Mouse (Mus musculus) hindbrain, embryonic 14.5 days (tissue): Measurements from ENCODE around the gene B4galnt3. TPM values are rescaled to one million over a fixed set of nuclear protein-coding genes. Genes with fewer than 3 reads are reported as not detected.

Experiments used
- ATAC-seq: fragments of 200-750 bp; cut with Nextera tagmentation; 2 replicates; pipeline ENCODE4 v1.8.0; 2017; ENCODE audit warnings: moderate number of reproducible peaks, mild to moderate bottlenecking, moderate TSS enrichment, moderate library complexity; ENCODE audit not compliant: low FRiP score
- DNase-seq: peaks from one replicate; pipeline ENCODE4 v3.0.0-alpha.2; 2015; ENCODE audit warnings: low spot score
- H3K27ac ChIP-seq: fragments of 300-500 bp; sonication (generic); 2 replicates; pipeline ENCODE4 v1.5.1; 2014; ENCODE audit warnings: mild to moderate bottlenecking, moderate library complexity
- H3K27me3 ChIP-seq: fragments of 300-500 bp; sonication (generic); 2 replicates; pipeline ENCODE4 v1.6.1; 2014; ENCODE audit warnings: mild to moderate bottlenecking, low read length, mixed read lengths; ENCODE audit not compliant: control insufficient read depth, insufficient read depth
- H3K36me3 ChIP-seq: fragments of 300-500 bp; sonication (generic); replicated peaks from 2 replicates; pipeline ENCODE4 v1.6.1; 2014; ENCODE audit not compliant: control insufficient read depth, insufficient read depth
- H3K4me1 ChIP-seq: fragments of 300-500 bp; sonication (generic); replicated peaks from 2 replicates; pipeline ENCODE4 v1.6.1; 2014; ENCODE audit warnings: antibody characterized with exemption, low read length, mixed read lengths; ENCODE audit not compliant: control insufficient read depth, insufficient read depth
- H3K4me2 ChIP-seq: fragments of 300-500 bp; sonication (generic); replicated peaks from 2 replicates; pipeline ENCODE4 v1.6.1; 2014; ENCODE audit warnings: mild to moderate bottlenecking, moderate library complexity
- H3K4me3 ChIP-seq: fragments of 300-500 bp; sonication (generic); replicated peaks from 2 replicates; pipeline ENCODE4 v1.5.1; 2014; ENCODE audit warnings: mild to moderate bottlenecking, low read length
- H3K9ac ChIP-seq: fragments of 300-500 bp; sonication (generic); 2 replicates; pipeline ENCODE4 v1.6.1; 2014
- H3K9me3 ChIP-seq: fragments of 300-500 bp; sonication (generic); 2 replicates; pipeline ENCODE4 v1.6.1; 2016; ENCODE audit warnings: low read length; ENCODE audit not compliant: control insufficient read depth
- WGBS: fragments of 180-500 bp; shearing (Covaris S2); extraction: QIAGEN DNeasy Blood & Tissue Kit; methylation state at CpG from one replicate; pipeline ENCODE4 v1.1.7; 2014; 5-methylcytosine and 5-hydroxymethylcytosine counted together
- polyA plus RNA-seq: library from polyadenylated mRNA; unstranded; fragments of >200 nt; fragmentation: Nextera tagmentation; extraction: Ambion mirVana; gene quantifications from 2 replicates; pipeline ENCODE4 v1.2.1, GENCODE M21; 2014

Gene B4galnt3
- polyA plus RNA-seq, 1 experiment from 2014 or later, result 0.09 TPM

GRCm38 (mm10) chr6:120194305-120194704, 100.1 kb downstream of the B4galnt3 start:
- Histone ChIP-seq H3K4me3 (no peak overlapping the region), H3K36me3 (no peaks in the 10 kb centered on the region), H3K9ac (no peak overlapping the region), H3K4me2 (no peak overlapping the region), H3K4me1 (no peaks in the 10 kb centered on the region), H3K27ac (no peak overlapping the region), H3K9me3 (no peaks in the 10 kb centered on the region), H3K27me3 (no peaks in the 10 kb centered on the region)
- WGBS, result 40% methylated on average over 10 of the region's 10 CpGs
- DNase-seq, result no peak
- no peak for ATAC-seq

DNA sequence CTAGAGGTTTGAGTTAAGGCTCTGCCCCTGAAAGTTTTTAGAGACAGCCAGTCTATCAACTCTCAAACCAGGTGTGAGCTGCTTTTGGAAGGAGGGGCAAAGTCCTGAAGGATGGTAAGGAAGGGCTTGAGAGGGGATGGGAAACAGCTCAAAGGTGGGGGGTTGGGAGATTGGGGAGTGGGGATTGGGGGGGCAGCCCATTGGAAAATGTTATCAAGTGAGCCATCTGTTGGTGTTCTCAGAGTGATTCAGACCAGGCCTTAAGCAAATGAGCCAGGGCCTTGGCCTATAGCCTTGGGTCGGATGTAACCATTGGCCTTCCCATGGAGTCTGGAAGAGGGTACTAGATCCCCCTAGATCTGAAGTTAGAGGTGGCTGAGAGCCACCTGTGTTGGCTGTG, 100.6 kb downstream of the B4galnt3 start:
- H3K4me3 ChIP-seq, result no peak overlapping the region
- no peak overlapping the region for H3K27ac ChIP-seq
- no peak for DNase-seq
- H3K9ac ChIP-seq, result no peak overlapping the region
- H3K36me3 ChIP-seq, result no peaks in the 10 kb centered on the region
- H3K9me3 ChIP-seq, result no peaks in the 10 kb centered on the region
- no peak overlapping the region for H3K4me2 ChIP-seq
- WGBS, result 66% methylated on average over 1 of the region's 1 CpGs
- no peaks in the 10 kb centered on the region for H3K4me1 ChIP-seq
- no peaks in the 10 kb centered on the region; the same call in 1 of the 2 replicates for H3K27me3 ChIP-seq
- ATAC-seq, result no peak

DNA sequence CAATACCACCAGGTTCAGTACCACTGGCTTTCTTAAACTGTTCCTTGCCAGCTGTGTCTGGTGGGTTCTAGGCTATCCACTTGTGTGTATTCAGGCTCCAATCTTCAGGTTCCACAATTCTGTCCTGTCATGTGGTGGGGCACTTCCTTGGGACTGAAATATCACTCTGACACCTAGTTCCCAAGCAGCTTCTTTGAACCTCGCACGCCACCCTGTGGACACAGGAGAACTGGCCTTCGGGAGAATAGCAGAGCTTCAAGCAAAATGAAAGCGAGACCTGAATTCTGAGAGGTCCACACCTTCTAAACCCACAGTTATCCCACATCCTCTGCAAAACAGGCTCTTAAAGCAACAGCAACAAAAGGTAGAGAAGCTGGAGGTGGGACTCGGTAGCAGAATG, 101.2 kb downstream of the B4galnt3 start:
- H3K27me3 ChIP-seq, result no peaks in the 10 kb centered on the region; the same call in 1 of the 2 replicates
- H3K27ac ChIP-seq, result no peak overlapping the region
- no peaks in the 10 kb centered on the region for H3K9me3 ChIP-seq
- H3K4me2 ChIP-seq, result no peak overlapping the region
- H3K4me1 ChIP-seq, result peaks cover 6% of the 10 kb centered on the region; the same call in 1 of the 2 replicates
- no peak overlapping the region for H3K4me3 ChIP-seq
- no peaks in the 10 kb centered on the region for H3K36me3 ChIP-seq
- no peak for ATAC-seq
- H3K9ac ChIP-seq, result no peak overlapping the region
- WGBS, result 29% methylated on average over 5 of the region's 5 CpGs
- DNase-seq, result peak; percentile 75

DNA sequence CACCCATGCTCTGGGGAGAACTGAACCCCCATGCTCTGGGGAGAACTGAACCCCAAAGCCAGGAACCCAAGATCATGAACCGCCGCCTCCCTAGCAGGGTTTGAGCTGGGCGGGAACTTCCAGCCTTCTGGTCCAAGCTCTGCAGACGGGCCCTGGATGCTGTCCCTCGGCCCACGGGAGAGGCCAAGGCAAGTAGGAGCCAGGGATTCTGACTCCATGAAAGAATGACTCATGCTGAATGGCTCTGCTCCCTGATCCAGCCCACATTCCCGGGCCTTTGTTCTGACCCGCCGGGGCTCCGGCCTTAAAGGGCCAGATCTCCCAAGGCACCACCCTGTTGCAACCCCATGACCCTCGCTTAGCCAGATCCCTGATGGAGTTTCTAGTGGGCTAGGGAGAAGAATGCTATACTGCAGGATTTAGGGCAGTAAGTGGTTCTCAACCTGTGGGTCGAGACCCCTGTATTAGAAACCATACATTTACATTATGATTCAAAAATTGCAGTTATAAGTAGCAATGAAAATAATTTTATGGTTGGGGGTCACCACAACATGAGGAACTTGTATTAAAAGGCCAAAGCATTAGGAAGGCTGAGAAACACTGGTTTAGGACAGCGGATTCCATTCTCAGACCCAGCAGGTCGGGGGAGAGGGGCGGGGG, 102.0 kb downstream of the B4galnt3 start:
- Histone ChIP-seq H3K4me1 (peaks cover 10% of the 10 kb centered on the region), H3K9ac (no peak overlapping the region), H3K4me3 (no peak overlapping the region), H3K27ac (no peak overlapping the region), H3K9me3 (no peaks in the 10 kb centered on the region), H3K36me3 (no peaks in the 10 kb centered on the region), H3K4me2 (no peak overlapping the region), H3K27me3 (no peaks in the 10 kb centered on the region; the same call in 1 of the 2 replicates)
- no peak for DNase-seq
- WGBS, result 13% methylated on average over 15 of the region's 15 CpGs
- ATAC-seq, result no peak

GRCm38 (mm10) chr6:120191396-120192170, 102.8 kb downstream of the B4galnt3 start:
- no peak overlapping the region for H3K9ac ChIP-seq
- H3K9me3 ChIP-seq, result no peaks in the 10 kb centered on the region
- H3K27me3 ChIP-seq, result no peaks in the 10 kb centered on the region; the same call in 1 of the 2 replicates
- WGBS, result 52% methylated on average over 7 of the region's 7 CpGs
- peaks cover 10% of the 10 kb centered on the region for H3K4me1 ChIP-seq
- no peak overlapping the region for H3K4me3 ChIP-seq
- no peak overlapping the region for H3K4me2 ChIP-seq
- no peaks in the 10 kb centered on the region for H3K36me3 ChIP-seq
- DNase-seq, result no peak
- no peak overlapping the region for H3K27ac ChIP-seq
- ATAC-seq, result no peak

GRCm38 (mm10) chr6:120190912-120191311, 103.4 kb downstream of the B4galnt3 start:
- no peak overlapping the region for H3K9ac ChIP-seq
- H3K27ac ChIP-seq, result no peak overlapping the region
- no peaks in the 10 kb centered on the region for H3K9me3 ChIP-seq
- H3K4me2 ChIP-seq, result no peak overlapping the region
- ATAC-seq (no peak), DNase-seq (no peak)
- peaks cover 10% of the 10 kb centered on the region for H3K4me1 ChIP-seq
- H3K4me3 ChIP-seq, result no peak overlapping the region
- H3K27me3 ChIP-seq, result no peaks in the 10 kb centered on the region; the same call in 1 of the 2 replicates
- H3K36me3 ChIP-seq, result no peaks in the 10 kb centered on the region
- 81% methylated on average over 4 of the region's 4 CpGs for WGBS

DNA sequence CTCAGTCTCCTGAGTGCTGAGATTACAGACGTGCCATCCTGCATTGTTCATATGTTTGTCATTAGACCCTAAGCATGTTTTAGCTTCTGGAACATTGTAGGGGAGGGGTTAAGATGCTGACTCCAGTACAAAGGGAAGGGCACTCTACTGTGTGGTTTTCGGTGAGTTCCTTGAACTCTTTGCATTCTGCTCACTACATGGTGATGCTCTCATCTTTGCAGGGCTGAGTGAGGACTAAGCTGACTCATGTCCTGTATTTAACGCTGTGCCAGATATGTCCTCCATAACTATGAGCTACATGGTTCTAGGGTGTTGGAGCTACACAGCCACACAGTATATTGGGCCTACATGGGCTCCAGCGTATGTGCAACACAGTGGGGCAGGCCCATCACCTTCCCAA, 104.0 kb downstream of the B4galnt3 start:
- no peak for ATAC-seq
- Histone ChIP-seq H3K9ac (no peak overlapping the region), H3K4me3 (no peak overlapping the region), H3K27me3 (no peaks in the 10 kb centered on the region; the same call in 1 of the 2 replicates), H3K4me2 (no peak overlapping the region), H3K4me1 (peaks cover 10% of the 10 kb centered on the region), H3K36me3 (no peaks in the 10 kb centered on the region), H3K9me3 (no peaks in the 10 kb centered on the region), H3K27ac (no peak overlapping the region)
- 98% methylated on average over 4 of the region's 4 CpGs for WGBS
- DNase-seq, result no peak

- Histone ChIP-seq H3K27ac (no peak overlapping the region), H3K9ac (no peak overlapping the region), H3K4me3 (no peak overlapping the region), H3K4me2 (no peak overlapping the region), H3K27me3 (no peaks in the 10 kb centered on the region; the same call in 1 of the 2 replicates), H3K36me3 (no peaks in the 10 kb centered on the region), H3K9me3 (no peaks in the 10 kb centered on the region), H3K4me1 (peaks cover 10% of the 10 kb centered on the region)
- DNase-seq (no peak), ATAC-seq (no peak)
- whole genome bisulfite sequencing, result 93% methylated on average over 5 of the region's 5 CpGs
Observed at GRCm38 (mm10) chr6:120189287-120189686, 105.1 kb downstream of the B4galnt3 start.

DNA sequence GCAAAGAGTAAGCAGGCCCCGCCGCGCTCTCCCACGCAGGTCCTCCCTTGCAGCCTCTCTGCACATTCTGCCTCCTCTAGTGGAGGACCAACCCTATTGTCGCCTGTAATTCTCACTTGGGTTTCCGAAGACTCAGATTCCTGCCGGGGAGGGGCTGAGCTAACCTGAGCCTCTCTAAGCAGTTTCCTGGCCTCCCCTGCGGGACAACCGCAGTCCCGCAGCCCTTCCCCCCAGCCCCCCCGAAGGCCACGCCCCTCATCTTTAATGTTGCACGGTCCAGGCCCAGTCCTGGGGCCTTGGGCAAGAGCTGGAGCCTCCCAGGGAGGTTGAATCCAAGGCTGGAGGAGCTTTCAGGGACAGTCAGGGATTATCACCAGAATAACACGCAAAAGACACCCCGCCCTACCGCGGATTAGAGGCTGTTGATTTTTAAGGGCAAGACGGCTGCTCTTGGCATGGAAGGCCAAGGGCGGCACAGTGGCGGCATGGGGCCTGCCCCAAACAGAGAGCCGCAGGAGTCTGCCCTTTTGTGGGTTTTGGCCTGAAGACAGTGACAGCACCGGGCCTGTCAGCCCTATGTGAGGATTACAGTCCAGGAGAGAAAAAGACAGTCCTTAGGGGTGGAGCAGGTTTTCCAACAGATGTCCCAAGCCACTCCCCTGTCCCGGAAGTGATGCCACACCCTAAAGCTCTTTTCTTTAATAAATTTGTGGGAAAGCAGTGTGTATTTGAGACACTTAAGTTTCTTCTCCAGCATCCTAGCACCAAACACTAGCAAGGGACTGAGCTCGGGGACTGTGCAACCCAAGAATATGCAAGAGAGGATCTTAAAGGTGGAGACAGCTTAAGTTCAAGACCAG, 105.8 kb downstream of the B4galnt3 start:
- Histone ChIP-seq H3K36me3 (no peaks in the 10 kb centered on the region), H3K4me3 (no peak overlapping the region), H3K9ac (no peak overlapping the region), H3K4me2 (peak overlapping the region; percentile 27), H3K9me3 (no peaks in the 10 kb centered on the region), H3K27ac (no peak overlapping the region), H3K4me1 (peaks cover 10% of the 10 kb centered on the region), H3K27me3 (no peaks in the 10 kb centered on the region; the same call in 1 of the 2 replicates)
- DNase-seq (no peak), ATAC-seq (peak; percentile 60; the same call in 1 of the 2 replicates)
- 22% methylated on average over 24 of the region's 24 CpGs for WGBS
